Mouse (Mus musculus) left cerebral cortex, adult 8-10 months (tissue): Measurements from ENCODE around the gene Ppm1h. TPM values are rescaled to one million over a fixed set of nuclear protein-coding genes. Genes with fewer than 3 reads are reported as not detected.

Experiments used
- DNase-seq, 2 experiments: peaks; one replicate each; pipeline ENCODE4 v3.0.0; 2022; ENCODE audit warnings: low spot score in 2 of 2
- total RNA-seq, 4 experiments: library from RNA; stranded (reverse); gene quantifications; 2 replicates each; pipeline ENCODE4 v1.2.4; 2022

Gene Ppm1h
- total RNA-seq, 4 experiments from 2014 or later = 68.4 to 83.9 (median 75.3) TPM

DNA sequence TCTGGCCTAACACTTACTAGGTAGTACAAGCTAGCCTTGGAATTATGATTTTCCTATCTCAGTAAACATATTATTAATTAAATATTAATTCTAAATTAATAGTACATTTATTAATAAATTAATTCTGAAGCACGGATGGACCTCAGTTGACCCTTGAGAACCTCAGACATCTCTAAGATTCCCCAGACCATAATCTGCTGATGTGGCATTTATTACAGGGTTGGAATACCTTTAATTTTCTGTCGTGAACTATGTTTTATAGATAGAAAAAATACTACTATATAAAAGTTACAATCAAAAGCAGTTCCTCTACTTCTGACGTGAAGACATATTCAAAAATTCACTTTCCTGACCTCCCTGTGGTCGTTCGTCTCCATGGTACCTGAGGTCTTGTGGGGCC lies 19.8 kb downstream of the Ppm1h start:
- DNase-seq = no peak

DNA sequence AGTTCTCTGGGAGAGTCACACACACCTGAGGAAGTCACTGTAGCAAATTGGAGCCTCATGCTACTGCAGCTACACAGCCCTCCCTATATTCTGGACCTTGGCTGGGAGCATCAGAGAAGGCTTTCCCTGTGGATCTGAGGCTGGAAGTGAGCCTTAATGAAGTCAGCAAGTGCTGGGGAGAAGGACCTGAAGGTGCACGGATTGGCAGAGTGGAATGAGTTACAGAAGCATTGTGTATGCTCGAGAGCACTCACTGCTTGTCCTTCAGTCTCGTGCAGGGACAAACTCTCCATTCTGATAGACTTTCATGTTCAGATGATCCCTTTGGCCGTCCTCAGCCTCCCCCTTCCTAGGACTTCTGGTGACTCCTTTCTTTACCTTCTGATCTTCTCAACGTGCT lies 26.3 kb downstream of the Ppm1h start:
- no peak for DNase-seq

DNA sequence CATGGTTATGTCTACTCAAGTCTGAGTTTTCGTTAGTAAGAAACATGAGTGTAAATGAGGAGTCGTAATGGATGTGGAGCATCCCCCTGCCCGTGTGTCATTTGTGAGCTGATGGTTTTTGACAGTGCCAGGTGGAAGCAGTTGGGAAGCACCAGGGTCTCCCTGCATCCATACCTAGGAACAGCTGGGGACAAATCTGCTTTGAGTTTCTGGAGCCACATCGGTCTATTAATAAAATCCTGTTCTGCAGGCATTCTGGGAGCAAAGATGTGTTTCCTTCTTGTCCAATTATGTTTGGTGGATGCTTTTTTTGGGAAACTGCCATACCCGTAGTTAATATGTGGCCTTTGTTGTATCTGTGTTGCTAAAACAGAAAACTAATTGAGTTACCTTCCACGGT lies 26.9 kb downstream of the Ppm1h start:
- no peak for DNase-seq

DNA sequence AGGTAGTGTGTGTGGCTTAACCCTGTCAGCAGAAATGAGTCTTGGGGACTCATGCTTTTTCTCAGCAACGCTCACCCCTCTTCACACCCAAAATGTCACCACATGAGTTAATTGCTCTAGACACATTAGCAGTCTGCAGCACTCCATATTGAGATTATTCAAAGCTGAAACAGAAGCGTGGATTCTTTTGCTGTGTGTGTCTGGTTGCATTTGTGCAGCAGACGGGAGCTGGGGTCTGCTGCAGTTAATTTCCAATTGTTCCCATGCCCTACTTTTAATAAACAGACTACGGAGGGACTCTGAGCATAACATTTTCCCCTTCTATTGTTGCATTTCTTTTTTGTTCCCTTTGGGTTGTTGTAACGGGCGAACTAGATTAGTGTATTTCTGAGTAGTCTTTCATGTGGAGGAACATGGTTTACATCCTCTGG lies 32.8 kb downstream of the Ppm1h start:
- DNase-seq = no peak

DNA sequence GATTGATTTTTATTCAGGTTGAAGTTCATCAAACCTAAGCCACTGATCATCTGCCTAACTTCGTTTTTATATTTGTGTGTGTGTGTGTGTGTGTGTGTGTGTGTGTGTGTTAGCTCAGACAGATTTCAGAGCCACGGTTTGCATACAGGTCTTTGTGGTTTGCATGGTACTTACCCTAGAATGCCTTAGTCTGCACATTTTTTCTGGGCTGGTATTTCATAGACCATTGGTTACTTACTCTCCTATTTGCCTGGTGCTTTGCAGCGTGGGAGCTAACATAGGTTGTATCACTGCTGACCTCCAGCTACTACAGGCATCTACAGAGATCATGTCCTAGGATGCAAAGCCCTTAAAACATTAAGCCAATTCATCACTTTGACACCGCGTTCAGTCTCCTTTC lies 33.7 kb downstream of the Ppm1h start:
- DNase-seq = no peak

DNA sequence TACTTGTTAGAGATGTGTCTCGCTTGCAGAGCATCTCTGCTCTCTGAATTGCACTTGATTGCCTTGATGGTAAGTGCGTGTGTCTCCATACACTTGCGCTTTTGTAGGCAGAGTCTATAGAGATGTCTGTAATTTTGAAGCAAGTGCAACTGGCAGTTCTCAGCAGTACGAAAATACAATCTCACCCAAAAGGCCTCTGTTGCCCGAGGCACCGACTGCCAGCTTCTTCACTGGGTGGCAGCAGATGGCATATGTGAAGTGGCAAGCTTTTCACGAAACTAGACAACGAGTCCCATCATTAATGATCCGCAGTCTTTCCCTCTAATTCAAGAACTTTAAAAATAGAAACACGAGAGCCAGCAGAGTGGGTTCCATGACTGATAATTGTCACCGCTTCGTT lies 37.3 kb downstream of the Ppm1h start:
- DNase-seq = peak; percentile 23 to 52

DNA sequence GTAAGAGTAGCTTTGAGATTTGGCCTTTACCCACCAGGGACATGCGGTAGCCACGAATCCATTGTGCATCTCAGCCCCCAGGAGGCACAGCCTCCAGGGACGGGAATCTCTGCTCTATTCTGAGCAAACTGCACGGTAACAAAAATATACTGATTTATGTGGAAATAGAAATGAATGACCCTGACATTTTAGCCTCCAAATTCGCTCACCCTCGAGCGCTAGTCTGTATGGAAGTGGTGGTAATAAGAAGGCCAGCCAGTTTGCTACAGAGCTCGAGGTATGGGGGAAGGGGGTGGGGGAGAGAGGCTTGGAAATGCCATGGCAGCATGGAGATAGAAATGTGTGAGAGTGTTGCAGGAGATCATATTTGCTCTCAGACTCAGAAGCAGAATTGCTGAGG lies 37.7 kb downstream of the Ppm1h start:
- DNase-seq = no peak

DNA sequence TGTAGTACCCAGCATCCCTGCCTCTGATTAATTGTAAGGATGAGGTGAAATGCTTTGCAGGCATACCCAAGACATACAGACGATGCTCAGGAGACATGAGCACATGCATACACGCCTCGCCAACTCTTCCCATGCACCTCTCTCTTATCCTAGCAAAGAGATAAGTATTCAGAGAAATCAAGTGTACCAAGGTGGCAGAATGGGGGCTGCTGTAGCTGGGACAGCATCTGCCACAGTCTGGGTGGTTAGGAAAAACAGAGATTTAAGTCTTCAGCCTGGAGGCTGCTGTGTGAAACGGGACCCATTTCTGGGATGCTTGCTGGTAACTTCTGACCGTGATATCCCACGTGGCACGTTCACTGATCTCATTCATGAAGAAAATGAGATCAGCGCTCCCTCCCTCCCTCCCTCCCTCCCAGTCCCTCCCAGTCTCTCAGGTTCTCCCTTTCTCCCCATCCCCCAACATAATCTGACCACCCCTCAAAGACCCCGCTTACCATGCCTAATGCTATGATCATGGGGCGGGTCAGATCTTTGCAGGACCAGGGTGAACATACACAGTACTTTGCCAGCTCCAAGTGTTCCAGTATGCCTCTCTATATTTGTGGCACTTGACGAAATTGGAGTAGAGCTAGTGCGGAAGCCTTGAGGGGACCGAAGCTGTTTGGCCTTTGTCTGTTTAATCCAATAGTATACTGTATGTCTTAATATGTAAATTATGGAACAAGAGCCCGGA lies 38.3 kb downstream of the Ppm1h start:
- peak in 1 of 2 experiments; percentile 53 for DNase-seq

DNA sequence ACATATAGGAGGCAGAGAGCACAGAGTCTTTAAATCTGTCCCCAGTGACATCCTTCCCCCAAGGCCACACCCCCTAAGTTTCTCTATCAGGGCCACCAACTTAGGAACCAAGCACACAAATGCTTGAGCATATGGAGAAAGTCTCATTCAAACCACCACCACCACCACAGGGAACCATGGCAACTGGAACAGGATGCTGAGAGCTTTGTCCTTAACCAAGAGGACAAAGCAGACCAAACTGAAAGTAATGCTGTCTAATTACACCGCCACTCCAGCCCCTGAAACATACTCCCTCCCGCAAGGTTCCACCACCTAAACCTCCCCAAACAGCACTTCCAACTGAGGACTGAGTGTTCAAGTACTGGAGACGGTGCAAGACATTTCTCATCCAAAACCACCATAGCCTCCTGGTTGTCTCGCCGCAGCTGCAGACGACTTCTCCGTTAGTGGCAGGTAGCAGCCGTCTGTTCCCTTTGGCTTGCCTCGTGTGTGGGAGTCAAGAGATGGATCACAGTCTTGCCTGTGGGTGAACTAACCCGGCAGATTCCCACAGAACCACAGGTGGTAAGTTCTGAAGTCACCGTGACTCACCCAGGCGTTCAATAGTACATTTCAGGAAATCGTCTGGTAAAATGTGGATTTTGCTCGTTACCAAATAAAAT lies 39.3 kb downstream of the Ppm1h start:
- peak in 1 of 2 experiments; percentile 85 for DNase-seq

DNA sequence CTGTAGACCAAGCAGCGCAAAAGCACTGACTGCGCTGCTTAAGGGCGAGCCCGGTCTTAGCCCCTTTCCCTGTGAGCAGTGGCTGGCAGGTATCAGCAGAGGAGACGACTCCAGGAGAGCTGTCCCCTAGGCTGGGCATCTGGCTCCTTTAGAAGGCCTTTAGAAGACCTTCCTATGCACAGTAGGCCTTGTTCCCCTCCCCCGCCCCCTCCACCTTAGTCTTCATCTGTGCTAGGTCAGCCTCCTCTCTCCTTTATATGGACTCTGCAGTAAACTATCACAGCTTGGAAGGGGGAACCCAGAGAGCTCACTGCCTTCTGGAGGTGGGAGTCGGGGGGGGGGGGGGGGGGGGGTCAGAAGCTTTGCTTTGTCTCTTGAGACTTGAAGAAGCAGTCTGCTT lies 40.4 kb downstream of the Ppm1h start:
- DNase-seq = no peak

DNA sequence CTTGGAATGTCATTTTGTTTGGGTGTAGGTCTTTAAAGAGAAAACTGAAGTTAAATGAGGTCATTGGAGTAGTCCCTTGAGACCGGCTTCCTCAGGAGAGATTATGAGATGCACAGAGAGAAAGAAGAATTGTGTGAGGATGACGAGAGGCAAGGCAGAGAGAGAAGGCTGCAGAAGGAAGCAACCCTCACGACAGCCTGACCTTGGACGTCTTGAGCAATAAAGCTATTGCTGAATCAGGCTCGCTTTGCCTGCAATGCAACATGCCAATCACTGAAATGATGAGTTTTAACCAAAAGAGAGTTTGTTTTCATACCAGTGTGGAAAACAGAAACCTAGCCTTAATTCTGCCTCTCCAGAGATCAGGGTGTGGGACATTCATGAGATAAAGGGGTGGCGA lies 43.5 kb downstream of the Ppm1h start:
- no peak for DNase-seq

DNA sequence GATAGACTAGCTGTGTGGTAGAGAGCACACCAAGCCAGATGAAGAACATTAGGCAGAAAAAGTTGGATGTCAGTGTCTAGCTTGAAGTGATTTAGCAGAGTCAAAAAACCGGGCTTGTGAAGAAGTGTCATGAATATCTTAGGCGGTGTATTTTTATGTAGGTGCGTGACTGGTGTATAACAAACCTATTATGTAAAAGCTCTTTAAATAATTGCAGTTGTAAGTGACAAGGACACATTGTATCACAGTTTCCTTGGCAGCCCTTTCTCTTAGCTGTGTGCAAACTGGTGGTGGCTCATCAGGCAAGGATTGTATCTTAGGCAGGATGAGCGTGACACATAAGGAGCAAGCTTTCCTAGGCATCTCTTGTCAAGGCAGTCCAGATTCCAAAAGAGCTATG lies 46.1 kb downstream of the Ppm1h start:
- DNase-seq = peak in 1 of 2 experiments; percentile 78

DNA sequence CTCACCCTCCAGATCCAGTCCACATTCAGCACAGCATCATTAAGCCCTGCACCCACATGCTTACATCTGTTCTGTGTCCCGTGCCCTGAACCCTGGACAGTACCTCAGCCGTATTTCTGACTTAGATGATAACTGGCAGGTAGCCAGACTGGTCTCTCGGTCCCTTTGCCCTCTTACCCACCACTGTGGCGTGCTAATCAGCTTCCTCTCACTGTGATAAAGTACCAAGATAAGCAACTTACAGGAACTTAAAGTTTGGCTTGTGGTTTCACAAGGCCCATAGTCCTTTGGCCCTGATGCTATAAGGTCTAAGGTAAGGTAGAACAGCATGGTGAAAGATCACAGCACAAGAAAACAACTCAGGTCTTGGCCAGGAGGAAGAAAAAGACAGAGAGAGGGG lies 48.7 kb downstream of the Ppm1h start:
- no peak for DNase-seq

DNA sequence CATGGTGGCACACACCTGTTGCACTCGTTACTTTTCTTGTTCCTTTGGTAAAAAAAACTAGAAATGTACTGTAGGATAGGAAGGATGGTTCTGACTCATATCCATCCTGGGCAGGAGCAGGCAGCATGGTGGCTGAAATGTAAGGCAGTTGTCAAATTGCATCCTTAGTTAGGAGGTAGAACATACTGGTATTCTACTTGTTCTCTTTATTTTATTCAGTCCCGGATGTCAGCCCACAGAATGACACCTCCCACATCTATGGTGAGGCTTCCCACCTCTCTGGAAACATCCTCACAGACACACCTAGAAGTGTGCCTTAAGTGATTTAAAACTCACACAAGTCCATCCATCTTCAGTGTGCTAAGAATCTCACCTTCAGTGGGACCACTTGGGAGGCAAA lies 49.6 kb downstream of the Ppm1h start:
- no peak for DNase-seq

DNA sequence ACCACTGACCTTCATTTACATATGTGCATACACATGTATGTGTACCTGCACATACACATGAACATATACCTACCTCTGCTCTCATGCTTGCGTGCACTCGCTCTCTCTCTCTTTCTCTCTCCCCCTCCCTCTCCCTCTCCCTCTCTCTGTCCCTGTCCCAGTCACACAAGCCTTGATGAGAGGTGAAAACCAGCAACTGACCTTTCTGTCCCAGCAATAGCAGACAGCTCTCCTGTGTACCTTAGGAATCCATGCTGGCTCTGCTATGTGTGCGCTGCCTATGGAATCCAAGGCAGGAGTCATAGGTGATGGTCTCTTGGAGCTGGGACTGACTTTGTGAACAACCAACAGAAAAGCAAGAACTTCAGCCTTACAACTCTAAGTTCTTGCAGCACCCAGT lies 53.6 kb downstream of the Ppm1h start:
- DNase-seq = no peak

DNA sequence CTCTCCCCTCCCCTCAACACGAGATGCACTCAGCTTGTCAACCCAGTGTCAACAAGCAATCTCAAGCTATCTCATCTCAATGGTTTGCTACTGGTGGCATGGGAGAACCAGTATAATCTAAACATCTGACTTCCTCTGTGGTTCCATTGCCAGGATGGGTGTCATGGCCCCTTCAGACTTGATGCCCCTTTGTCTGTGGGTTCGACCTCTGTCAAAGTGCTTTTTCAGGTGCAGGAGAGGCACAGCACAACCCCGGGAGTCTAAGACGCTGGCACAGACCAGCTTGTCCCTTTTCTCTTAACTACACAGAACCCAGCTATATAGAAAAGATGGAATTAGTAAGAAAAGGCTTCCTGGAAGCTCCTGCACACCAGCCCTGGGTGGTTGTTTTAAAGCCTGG lies 56.0 kb downstream of the Ppm1h start:
- no peak for DNase-seq

DNA sequence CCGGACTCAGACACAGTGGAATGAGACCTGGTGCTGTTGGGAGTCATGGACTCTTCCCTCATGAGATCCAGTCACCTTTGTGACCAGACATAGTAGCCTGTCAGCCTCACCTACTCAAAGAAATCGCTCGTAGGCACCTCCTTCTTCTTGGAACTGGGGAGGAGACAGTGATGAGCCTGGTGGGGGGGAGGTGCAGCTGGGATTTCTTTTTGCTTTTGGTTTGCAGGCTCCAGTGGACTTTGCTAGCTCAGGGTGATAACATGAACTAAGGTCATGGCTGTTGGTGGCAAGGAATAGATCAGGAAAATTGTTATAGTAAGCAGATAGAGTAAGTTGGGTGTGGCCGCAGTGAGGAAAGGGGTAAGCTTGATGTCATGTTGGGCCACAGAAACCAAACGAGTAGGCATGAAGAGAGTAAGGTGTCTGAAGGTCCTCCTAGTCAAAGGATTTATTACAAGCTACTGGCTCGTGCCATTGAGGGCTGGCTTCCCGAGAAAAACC lies 56.8 kb downstream of the Ppm1h start:
- DNase-seq = no peak

DNA sequence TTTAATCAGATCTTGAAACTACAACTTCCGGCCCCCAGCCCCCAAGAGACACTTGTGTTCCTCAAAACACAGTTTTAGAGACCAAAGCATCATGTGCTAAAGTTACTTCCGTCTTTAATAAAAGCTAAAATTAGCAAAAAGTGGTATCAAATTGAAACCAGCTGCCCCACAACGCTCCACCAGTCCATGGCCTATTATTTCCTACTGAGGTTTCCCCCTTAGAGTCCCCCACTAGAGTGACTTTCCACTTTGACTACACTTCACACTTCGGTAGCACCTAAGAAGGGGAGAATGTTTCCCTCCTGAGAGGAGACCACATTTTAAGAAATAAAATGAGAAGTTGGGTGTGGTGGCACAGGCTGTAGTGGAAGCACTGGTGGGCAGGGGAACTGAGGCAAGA lies 58.3 kb downstream of the Ppm1h start:
- DNase-seq = no peak

DNA sequence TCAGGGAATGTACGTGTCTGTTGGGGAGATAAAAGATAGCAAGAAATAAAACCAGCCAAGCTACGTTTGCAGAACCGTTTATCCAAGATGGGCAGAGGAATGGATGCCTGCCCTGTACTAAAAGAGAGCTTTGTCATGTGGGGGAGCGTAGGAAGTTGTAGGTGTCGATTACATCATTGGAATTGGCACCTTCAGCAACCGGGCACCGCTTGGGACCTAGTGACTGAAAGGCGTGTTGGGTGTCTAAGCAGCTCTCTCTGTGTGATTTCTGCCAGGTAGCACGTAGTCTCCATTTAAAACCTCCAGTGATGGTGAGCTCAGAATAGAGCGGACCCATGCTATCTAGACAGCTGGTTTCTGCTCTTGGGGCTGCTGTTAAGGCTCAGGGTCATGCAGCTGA lies 60.0 kb downstream of the Ppm1h start:
- DNase-seq = peak in 1 of 2 experiments; percentile 56

DNA sequence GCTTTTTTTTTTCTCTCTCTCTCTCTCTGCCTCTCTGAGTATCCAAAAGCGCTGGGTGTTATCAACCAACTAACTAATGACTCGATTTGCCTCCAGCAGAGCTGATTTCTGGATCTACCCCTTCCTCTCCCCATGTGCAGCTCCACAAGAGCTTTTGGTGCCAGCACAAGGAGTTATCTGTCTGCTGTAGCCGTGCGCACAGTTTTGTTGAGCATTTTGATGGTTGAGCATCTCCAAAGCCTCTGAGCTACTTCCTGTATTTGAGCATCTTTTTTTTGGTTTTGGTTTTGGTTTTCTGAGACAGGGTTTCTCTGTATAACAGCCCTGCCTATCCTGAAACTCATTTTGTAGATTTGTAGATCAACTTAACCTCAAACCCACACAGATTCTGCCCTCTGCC lies 60.5 kb downstream of the Ppm1h start:
- no peak for DNase-seq

DNA sequence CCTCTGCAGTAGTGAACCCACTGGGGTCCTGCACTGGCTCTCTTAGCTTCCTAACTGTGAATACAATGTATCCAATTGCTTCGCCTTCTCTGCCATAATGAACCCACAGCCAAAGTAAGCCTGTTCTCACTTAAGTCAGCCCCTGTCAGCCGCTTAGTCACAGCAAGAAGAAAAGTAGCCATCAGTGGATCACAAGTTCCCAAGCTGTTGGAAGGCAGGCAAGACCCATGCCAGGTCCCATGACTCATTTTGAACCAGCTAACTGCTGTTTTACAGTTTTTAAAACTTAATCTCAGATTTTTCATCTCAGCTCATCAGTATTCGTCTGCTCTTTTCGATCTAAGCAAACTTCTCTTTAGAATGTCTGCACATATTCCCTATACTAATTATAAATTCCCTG lies 61.6 kb downstream of the Ppm1h start:
- DNase-seq = no peak

DNA sequence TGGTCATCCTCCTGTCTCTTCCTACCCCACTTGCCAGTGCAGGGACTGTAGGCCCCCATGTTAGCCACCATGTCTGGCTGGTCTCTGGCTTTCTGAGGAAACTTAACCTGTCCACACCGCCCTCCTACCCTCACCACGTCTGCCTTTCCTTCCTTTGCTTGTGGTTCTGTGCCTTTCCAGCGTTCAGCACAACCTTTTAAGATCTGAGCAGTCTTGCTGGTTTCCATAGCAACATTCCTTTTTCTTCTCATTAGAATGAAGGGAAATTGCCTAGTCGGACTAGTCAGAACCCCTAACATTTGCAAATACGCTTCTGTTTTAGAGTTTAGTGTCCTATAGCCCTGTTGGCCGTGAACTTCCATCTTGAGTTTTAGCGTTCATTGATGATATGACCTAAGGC lies 62.6 kb downstream of the Ppm1h start:
- no peak for DNase-seq

DNA sequence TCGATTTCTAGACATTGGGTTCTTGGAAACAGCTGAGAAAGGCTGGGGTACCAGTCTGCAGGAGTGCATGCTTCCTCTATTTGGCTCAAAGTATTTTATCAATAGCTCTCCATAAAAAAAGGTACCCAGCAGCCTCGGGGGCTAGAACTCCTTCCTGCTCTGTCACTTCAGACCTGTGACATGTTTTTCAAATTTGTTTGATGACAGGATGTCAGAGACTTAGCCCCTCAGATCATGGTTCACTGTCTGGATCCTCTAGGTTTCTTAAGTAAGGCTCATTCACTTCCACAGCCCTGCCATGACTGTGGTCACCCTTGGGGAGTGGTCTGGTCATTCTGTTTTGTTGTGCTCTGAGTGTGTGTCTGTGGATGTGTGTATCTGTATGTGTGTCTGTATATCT lies 63.6 kb downstream of the Ppm1h start:
- no peak for DNase-seq
